24 mouse cellular contexts compared by ENCODE assay signal in the genomic region with DNA sequence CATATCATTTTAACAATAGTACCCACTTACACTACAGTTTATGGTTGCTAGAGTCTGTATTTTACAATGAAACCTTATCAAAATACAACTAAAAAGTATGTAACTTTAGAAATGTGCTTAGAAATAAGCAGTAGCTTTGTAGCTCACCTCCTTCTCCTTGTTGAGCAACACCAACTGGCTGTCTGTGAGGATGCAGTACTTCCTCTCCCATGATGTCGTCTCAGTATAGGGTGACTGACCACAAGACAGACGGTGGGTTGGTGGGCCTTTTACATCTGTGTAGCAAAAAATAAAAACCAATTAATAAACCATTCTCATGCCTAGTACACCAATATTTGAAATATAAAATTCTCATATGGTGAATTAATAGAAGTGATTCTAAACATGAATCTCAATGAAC.
"Had no signal": no experiment of that assay in that cellular context is flagged by ENCODE, and none has a peak within 500 bp of the region (broad histone marks: within the 10 kb centered on the region; RNA-seq: fewer than 3 reads in every experiment).

No protein-coding gene starts in this region.

- ATAC-seq: hindbrain, postnatal 0 days; intestine, embryonic 16.5 days had no signal

- H3K9me3 ChIP-seq: heart, embryonic 10.5 days; heart, embryonic 13.5 days; heart, embryonic 15.5 days; hindbrain, embryonic 13.5 days; hindbrain, embryonic 15.5 days; limb, embryonic 10.5 days; limb, embryonic 12.5 days; liver, embryonic 13.5 days; liver, embryonic 15.5 days had no signal

- H3K9ac ChIP-seq: heart, embryonic 13.5 days; heart, embryonic 15.5 days; hindbrain, embryonic 13.5 days; hindbrain, embryonic 15.5 days; limb, embryonic 12.5 days; liver, embryonic 13.5 days; liver, embryonic 15.5 days had no signal

- H3K4me3 ChIP-seq: heart, embryonic 10.5 days; heart, embryonic 13.5 days; heart, embryonic 15.5 days; hindbrain, embryonic 13.5 days; hindbrain, embryonic 15.5 days; layer of hippocampus, adult 2 months; left cerebral cortex, adult 2 months; limb, embryonic 10.5 days; limb, embryonic 12.5 days; liver, embryonic 13.5 days; liver, embryonic 15.5 days had no signal

- H3K4me2 ChIP-seq: heart, embryonic 13.5 days; heart, embryonic 15.5 days; hindbrain, embryonic 13.5 days; hindbrain, embryonic 15.5 days; limb, embryonic 12.5 days; liver, embryonic 11.5 days; liver, embryonic 13.5 days; liver, embryonic 15.5 days had no signal

- H3K36me3 ChIP-seq: heart, embryonic 15.5 days; limb, embryonic 12.5 days; liver, embryonic 13.5 days; liver, embryonic 15.5 days had no signal

- H3K27me3 ChIP-seq: heart, embryonic 13.5 days; heart, embryonic 15.5 days; hindbrain, embryonic 13.5 days; hindbrain, embryonic 15.5 days; limb, embryonic 12.5 days; liver, embryonic 13.5 days; liver, embryonic 15.5 days had no signal

- H3K4me1 ChIP-seq: heart, embryonic 10.5 days; hindbrain, embryonic 13.5 days; hindbrain, embryonic 15.5 days; limb, embryonic 10.5 days; limb, embryonic 12.5 days; liver, embryonic 13.5 days; liver, embryonic 15.5 days had no signal

- H3K27ac ChIP-seq: heart, embryonic 10.5 days; heart, embryonic 13.5 days; heart, embryonic 15.5 days; hindbrain, embryonic 13.5 days; hindbrain, embryonic 15.5 days; hindbrain, postnatal 0 days; layer of hippocampus, adult 2 months; left cerebral cortex, adult 2 months; limb, embryonic 10.5 days; limb, embryonic 12.5 days; liver, embryonic 13.5 days; liver, embryonic 15.5 days had no signal

- DNase-seq: gastrocnemius, postnatal 14 days; gastrocnemius, postnatal 36 days; heart, adult 18-20 months; heart, postnatal 14 days; heart, postnatal 36 days; kidney, adult 11 months; kidney, postnatal 10 days; kidney, postnatal 25 days; kidney, postnatal 4 days; liver; liver, embryonic 13.5 days had no signal
